Mouse (Mus musculus) myocyte (in vitro differentiated cells): ENCODE measurements around the gene Slc3a2.

Source experiments
- CEBPB ChIP-seq: IDR thresholded peaks from 2 replicates; pipeline ENCODE4 v1.6.1; 2011; ENCODE audit warnings: mild to moderate bottlenecking, moderate library complexity; ENCODE audit not compliant: poor library complexity, insufficient read depth, severe bottlenecking
- E2F4 ChIP-seq: IDR thresholded peaks from one replicate; pipeline ENCODE4 v1.6.1; 2011; ENCODE audit warnings: mild to moderate bottlenecking, control low read depth, moderate library complexity; ENCODE audit not compliant: insufficient read depth
- POLR2A ChIP-seq: IDR thresholded peaks from one replicate; pipeline ENCODE4 v1.6.1; 2011; ENCODE audit warnings: low read depth, mild to moderate bottlenecking, control low read depth, moderate library complexity; ENCODE audit not compliant: insufficient read length
- TCF12 ChIP-seq: IDR thresholded peaks from one replicate; pipeline ENCODE4 v1.6.1; 2011; ENCODE audit warnings: mild to moderate bottlenecking, control low read depth; ENCODE audit not compliant: poor library complexity, insufficient read depth, severe bottlenecking
- USF1 ChIP-seq: IDR thresholded peaks from one replicate; pipeline ENCODE4 v1.6.1; 2011; ENCODE audit warnings: low read depth, mild to moderate bottlenecking, control low read depth, moderate library complexity

- TF ChIP-seq POLR2A (peak; percentile 23), CEBPB (no peak), USF1 (no peak), TCF12 (no peak), E2F4 (no peak)
These were observed 3.6 kb upstream of the Slc3a2 start for GRCm38 (mm10) chr19:8726609-8727390.
